Mouse (Mus musculus): ENCODE results near the gene Pga5.
A peak's percentile ranks its signal among the peaks of the same experiment; 100 is the strongest.

Gene Pga5

DNA sequence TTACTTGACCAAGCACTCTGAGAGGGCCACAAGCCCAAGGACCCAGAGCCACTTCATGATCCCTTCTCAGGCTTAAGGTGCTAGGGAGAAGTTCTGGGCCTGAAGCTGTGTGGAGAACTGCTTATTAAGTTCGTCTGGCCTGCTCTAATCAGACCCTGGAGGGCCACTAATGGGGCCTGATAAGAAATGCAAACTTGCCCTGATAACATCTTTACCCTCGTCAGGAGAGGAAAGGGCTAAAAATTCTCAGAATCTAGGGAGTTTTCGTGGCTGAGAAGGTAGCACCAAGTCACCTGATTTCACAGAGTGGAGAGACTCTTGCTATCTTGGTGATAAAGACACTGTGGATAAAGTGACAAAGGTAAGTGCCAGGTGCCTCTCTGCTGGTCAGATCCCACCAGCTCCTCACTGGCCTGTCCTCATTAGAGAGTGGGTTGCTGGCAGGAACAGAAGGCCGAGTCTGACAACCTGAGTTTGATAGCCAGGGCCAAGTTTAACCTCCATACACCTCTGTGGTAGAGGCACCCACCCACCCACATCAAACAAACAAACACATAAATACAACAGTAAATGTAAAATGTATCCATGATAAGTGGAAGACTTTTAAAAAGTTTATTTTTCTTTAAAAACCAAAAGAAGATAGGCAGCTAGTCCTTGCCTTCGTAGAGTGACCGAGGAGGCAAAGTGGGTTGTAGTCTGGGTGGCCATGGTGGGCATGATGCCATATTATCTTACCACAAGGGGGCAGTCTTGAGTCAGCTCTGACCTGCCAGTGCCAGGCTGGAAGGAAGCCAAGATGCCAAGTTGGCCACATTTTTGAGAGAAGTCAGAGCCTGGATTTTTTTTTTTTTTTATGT, at the start of gene Pga5:
Gene Pga5 (minus strand): TSS at position 157 of the 857 bp plus-strand sequence.
- peak; percentile 37 to 74 for DNase-seq (ENCODE audit: low spot score in 2 of 2)

DNA sequence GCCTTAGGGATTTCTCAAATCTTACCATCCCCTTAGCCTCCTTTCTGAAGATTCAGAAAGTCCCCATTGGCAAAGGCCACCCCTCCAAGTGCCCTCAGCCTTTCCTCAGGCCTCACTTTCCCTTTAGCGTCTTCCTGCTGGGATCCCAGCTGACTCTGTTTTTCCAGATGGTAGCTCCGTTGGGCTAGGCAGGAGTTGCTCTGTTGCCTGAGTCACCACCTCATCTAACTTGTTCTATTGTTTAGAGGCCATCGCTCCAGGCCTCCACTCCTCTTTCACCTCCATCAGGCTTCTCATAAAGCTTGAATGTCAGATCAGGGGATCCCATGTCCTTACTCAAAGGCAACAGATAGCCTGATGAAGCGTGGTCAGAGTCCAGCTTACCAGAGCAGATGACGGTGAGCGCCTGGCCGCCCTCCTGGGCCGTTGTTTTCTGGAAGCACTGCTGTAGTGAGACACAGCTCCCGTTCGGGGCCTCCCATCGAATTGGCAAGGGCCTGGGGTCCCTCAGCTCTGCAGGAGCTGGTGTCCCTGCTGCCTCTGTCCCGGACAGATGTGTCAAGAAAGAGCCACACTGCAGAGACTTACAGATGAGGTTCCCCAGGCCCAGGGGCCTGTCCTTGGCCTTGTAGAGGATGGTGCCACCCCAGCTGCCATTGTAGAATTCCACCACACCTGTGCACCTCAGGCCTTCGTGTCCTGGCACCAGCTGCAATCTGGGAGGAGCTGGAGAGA, 46.9 kb upstream of the Pga5 start:
- no peak for DNase-seq (ENCODE audit: low spot score in 2 of 2)

DNA sequence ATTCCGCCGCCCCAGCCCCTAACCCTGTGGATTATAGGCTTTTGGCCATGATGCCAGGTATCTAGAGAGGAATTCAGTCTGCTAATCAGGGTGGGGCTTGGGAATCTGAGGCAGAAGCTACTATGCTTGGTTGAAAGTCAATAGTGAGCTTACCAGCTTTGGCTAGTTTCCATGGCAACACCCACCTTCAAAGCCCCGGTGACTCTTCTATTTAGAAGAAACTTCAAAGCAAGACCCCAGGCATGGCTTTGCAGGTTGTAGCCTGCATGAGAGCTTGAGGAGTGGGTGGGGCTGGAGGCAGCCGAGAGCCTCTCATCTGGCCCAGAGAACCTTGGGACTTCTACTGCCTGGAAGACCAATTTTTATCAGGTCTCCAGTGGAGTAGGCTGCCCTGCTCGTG, 45.8 kb upstream of the Pga5 start:
- no peak for DNase-seq (ENCODE audit: low spot score in 2 of 2)

DNA sequence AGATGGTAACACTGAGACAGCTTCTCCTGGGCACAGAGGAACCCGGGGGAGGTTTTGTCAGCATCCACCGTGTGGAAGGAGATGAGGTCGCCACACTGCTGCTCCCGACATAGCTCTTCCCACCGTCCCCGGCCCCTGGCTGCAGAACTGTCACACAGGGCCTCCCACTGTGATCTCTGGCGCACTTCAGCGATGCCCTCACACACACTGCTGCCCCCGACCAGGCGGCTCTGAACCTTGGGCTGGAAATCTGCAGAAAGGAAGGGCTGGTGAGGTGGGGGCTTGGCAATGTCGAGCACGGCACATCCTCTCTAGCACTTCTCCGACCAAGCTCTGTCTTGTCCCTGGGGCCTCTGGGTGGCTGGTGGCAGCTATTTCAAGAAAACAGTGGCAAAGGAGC, 45.2 kb upstream of the Pga5 start:
- DNase-seq (ENCODE audit: low spot score in 2 of 2): no peak

DNA sequence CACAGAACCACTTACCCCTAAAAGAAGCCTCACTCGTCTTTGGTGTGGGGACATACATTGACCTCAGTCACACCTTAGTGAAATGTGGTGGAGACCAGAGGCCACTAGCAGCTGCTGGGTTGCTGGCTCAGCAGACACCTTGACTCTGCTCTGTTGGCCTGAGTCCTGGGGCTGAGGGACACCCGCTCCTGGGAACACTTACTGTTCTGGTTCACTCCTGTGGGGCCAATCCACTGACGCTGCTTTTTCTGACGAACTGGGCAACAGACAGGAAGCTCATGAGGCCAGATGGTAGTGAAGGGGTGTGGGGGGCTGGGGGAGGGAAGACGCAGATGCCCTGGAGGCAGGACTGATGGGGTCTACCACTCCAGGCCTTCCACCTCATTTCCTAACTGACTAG, 43.2 kb upstream of the Pga5 start:
- DNase-seq (ENCODE audit: low spot score in 2 of 2): no peak

DNA sequence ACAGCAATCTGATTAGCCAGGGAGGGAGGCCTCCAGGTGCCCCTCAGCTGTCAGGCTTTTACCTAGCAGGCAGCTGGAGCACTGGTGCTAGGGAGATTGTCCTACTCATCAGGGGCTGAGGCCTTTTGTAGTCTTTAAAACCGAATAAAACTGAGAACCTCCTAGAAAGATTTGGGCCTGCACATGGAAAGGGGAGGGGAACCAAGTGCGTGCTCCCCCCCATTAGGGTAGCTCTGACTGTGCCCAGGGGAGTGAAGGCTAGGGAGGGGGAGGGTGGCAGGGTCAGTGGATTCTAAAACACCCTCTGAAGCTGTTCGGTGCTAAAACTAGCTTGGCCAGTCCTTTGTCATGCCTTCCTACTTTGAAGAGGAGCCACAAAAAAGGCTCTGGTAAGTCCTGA, 42.7 kb upstream of the Pga5 start:
- no peak for DNase-seq (ENCODE audit: low spot score in 2 of 2)

DNA sequence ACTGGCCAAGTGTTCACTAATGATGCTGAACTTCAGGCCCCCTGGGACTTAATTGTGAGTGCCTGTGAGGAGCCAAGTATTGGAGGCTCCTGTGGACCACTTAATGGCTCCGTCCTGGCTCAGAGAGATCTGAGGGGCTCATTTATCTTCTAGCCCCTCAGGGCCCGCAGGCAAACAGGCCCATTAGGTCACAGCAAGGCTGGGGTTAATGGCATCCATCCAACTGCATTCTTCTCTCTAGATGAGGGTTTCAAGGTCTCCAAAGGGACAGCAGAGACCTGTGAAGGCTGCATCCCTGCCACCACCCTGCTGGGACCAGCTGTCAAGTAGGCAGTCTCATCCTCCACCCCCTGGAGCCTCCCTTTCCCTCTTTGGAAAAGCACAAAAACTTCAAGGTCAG, 41.9 kb upstream of the Pga5 start:
- DNase-seq (ENCODE audit: low spot score in 2 of 2): no peak

DNA sequence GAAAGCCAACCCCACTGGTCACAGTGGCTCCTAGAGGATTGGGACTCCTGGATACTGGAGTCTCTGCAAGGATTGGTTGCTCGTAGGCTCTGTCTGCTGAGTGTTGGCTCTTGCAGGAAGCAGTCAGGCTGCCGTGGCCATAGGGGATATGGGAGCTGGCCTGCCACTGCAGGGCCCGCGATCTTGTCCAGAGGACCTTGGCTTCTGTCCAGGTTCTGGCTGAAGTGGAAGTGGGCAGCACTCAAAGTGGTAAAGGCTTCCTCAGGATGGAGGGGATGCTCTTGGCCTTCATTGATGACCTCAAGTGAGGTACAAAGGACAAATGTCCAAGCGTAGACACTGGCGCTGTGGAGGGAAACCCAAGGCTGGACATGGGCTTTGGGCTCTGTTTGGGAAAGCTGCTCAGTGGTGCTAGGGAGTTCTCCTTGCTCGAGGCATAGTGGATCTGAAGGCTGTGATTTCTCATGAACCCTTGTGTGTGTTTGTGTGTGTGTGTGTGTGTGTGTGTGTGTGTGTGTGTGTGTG, 40.4 kb upstream of the Pga5 start:
- DNase-seq (ENCODE audit: low spot score in 2 of 2): no peak

DNA sequence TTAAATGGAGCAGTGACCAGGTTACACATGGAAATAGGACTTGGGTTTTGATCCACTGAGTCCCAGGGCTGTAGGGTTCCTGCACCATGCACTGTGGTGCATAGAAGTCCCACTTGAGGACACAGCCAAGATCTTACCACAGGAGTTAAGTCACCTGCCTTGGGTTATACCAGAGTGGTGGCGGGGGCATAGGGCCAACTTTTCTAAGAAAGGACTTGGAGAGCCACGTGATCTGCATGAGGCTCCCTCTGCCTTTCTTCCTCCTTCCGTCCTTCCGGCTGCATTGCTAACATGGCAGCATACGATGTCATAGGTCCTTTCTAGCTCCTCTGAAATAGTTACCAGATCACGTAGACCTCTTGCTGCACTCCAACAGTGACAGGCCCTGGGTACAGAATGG, 37.6 kb upstream of the Pga5 start:
- no peak for DNase-seq (ENCODE audit: low spot score in 2 of 2)

DNA sequence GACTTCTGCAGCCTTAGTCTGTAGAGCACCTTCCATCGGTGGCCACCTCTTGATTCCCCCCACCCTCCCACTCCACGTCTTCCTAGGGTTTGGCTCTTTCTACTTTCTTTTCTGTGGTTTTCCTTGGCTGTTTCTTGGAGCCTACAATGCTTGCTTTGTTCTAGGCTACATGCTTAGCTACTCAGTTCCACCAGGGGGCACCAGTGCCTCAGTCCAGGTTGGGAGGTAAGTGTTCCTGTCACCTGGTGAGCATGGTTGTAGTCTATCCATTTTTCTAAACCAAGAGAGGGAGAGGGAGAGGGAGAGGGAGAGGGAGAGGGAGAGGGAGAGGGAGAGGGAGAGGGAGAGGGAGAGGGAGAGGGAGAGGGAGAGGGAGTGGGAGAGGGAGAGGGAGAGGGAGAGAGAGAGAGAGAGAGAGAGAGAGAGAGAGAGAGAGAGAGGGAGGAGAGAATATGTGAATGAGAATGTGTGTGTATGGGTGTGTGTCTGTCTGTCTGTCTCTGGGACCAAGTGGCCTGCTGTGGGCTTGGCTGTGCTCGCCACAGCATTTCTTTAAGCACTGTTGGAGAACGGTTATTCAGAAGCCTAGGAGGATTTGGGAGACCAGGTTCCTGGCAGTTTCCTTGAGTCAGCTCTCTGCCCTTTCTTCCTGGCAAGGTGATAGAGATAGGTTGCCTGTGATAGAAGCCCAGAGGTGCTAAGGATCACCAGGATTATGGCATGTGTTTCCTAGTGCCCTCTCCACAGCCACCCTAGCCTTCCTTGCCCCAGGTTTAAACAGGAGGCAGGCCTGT, 37.0 kb upstream of the Pga5 start:
- DNase-seq (ENCODE audit: low spot score in 2 of 2): peak; percentile 40 to 69

DNA sequence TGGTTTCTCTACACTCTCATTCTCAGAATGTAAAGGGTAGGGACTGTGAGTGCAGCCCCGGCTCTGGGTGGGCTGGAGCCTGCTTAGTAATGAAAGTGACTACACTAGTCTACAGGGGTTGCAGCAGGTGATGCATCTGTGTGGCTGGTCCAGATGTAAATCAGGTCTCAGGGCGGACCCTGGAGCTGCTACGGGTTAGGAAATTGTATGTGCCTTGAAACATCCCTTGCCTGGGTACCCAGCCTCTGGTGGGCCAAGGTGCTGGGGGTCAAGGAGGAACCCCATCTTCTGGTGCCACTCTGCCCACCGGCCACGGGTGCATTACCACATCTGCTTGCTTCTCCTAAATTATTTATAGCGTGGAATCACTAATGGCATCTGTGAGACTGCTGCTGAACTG, 36.3 kb upstream of the Pga5 start:
- no peak for DNase-seq (ENCODE audit: low spot score in 2 of 2)

DNA sequence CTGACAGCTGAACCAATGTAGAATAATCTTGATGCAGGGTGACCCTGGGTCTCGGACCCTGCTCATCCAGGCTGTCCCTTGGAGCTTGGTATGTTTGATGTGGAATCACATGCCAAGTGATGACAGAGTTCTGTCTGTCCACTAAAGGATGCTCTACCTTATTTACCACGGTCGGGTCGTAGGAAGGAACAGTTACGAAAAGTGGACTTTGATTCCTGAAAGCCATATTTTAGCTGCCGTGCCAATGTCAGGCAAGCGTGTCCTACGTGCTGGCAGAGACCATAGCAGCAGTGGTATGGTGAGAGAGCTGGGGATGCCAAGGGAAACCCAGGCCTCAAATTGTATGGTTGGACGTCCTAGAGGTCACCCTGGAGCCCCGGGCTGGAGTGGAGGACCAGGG, 35.7 kb upstream of the Pga5 start:
- no peak for DNase-seq (ENCODE audit: low spot score in 2 of 2)

DNA sequence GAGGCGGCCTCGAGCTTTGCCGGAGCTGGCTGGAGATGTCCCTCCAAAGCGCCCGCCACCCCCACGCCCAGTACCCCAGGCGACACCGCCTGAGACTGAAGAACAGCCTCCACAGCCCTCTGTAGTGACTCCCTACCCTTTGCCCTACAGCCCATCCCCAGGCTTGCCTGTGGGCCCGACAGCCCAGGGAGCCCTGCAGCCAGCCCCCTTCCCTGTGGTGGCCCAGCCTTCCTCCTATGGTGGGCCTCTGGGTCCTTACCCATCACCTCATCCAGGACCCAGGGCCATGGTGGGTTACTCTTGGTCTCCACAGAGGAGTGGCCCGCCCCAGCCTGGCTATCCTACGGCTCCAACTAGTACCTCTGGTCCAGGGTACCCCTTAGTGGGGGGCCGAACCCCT, 34.8 kb upstream of the Pga5 start:
- no peak for DNase-seq (ENCODE audit: low spot score in 2 of 2)

DNA sequence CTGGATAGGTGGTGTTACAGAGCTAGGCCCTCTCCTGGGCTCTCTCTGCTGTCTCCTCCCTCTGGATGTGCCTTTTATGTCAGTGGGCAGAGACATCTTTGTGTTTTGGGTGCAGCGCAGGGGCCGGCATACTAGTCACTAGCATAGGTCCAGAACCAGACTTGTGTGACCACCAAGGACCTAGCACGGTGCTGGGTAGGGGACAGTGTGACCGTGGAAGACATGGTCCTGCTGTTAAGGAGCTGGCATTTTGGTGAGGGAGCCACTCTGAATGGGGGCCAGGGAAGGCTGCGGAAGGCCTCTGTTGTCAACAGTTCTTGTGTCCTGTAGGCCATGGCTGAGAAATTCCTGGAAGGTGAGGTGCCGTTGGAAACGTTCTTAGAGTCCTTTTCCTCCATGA, 34.3 kb upstream of the Pga5 start:
- no peak for DNase-seq (ENCODE audit: low spot score in 2 of 2)

DNA sequence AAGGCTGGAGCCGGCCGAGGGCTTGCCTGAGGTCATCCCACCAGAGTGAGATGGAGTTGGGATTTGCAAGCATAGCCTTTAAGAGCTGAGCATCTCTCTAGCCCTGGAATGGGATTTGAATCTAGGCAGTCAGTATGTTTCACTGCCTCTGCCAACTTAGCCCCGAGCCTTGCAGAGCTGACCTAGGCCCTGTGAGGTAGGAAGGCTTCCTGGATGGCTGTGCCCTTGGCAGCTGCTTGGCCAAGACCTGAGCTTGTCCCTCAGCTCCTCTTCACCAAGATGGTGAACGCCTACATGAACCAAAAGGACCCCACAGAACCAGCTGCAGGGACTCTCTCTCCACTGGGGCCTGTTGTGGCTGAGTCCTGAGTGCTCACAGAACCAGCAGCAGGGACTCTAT, 32.9 kb upstream of the Pga5 start:
- no peak for DNase-seq (ENCODE audit: low spot score in 2 of 2)

DNA sequence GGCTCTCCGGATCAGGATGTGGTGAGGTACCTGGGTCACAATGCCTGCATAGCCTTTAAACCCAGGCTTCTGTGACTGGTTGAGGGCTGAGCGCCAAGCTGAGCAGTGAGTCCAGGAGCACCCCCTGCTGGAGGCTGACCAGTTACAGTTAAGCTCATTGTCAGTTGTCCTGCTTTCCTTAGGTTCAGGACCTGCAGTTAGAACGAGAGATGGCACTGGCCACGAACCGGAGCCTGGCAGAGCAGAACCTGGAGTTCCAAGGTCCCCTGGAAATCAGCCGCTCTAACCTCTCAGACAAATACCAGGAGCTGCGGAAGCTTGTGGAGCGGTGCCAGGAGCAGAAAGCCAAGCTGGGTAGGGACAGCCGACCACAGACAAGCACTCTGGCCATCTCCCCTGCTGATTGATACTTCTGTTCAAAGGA, 32.2 kb upstream of the Pga5 start:
- peak; percentile 37 to 49 for DNase-seq (ENCODE audit: low spot score in 2 of 2)

DNA sequence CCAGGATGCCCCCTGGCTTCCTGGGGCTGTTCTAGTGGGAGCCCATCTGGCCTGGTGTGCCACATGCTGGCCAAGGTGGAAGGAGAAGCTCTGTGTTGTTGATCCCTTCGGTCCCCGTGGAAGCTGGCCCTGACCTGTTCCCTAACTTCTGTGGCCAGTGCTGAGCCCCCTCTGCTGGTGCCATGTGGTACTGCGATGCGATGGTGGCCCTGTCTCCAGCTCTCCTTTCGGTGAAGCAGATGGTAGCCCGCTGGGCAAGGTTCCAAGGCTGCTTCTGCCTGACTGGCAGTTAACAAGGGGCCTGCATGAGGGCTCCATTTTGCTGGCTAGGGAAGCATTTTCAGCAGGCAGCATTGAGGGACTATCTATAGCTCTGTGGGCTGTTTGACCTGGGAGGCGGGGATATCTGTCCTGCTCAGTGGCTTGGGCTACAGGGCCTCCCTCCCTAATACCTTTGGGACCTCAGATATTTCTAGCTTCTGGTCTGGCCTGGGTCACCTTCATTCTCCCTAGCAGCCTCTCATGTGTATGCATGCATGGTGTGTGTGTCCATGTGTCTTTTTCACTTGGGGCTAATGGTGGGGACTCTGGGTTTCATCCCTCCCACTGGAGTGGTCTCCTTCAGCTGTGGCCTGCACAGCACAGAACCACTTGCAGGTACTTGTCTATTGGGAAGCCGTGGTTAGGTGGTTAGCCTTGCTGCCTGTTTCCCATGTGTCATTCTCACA, 31.7 kb upstream of the Pga5 start:
- peak; percentile 84 to 90 for DNase-seq (ENCODE audit: low spot score in 2 of 2)

DNA sequence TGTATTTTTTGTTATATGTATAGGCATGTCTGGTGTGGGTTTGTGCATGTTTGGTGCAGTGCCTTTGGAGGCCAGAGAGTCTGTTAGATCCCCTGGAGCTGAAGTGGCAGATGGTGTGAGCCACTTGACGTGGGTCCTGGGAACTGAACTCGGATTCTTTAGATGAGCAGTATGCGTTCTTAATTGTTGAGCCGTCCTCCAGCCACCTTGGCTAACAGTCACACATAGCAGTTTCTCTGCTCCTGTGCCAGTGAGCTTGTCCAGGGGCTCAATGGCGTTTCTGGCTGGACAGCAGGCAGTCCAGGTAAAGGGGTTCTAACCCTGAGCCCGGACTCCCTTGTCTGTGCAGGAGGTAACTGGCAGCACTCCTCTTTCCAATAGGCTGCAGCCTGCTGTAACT, 31.0 kb upstream of the Pga5 start:
- no peak for DNase-seq (ENCODE audit: low spot score in 2 of 2)

DNA sequence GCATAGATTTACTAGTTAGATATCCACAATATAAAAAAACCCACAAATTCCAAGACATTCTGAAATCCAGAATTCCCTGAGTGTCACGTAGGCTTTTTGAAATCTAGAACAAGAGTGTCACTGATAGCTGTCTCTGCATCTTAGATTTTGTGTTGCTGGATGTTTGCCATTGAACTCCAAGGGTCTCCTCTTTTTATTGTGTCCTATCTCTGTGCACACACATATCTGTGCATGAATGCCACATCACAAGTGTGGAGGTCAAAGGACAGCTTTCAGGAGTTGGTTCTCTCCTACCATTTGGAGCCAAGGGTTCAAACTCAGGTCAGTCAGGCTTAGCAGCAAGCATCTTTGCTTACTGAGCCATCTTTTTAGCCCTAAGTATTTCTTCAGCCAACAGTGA, 30.0 kb upstream of the Pga5 start:
- no peak for DNase-seq (ENCODE audit: low spot score in 2 of 2)

DNA sequence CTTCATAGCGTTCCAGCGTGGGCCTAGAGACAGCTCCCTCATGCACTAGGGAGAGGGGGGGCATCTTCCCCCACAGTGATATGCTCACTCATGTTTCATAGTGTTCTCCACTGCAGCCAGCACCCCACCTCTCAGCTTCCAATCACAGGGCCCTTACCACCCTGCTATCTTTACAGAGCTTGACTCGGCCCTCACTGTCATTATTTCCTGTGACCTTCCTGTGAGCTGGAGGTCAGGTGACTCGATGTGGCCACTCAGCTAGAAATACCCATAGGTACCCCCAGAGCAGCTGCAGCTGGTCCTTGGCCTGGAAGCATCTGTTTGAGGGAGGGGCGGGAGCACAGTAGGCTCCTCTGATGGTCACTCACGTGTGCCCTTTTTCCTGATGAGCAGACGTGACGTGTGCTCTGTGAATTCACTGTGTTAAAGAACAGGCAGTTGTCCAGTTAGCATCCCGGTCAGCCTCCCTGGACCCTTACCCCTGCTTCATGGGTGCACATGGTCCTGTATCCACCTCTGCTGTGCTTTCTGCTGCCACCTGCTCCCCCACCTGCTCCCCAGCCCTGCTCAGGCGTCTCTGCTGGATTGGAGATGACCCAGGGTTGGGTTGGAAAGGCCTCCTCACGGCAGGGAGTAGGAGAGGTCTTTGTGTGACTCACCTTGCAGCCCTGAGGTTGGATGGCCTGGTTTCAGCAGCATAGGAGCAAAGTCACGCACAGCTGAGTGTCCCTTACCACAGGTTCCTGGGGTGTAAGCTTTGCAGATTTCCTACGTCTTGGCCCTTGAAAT, 29.4 kb upstream of the Pga5 start:
- no peak for DNase-seq (ENCODE audit: low spot score in 2 of 2)

DNA sequence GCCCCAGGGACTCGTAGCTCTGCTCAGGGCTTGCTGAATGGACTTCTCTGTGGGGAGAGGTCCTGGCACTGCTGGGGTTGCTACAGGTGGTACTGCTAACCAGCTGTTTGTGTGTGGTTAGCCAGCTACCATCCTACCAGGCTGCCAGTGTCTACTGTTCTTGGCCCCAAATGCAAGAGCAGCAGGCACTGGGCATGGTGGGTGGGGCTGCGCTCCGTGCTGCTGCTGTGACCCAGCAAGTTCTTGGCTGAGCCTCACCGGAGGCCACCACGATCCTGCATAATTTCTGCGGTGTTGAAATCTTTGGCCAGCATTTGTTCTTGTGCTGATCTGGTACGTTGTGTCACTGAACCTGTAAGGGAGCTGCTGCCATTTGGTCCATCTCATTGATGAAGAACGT, 25.6 kb upstream of the Pga5 start:
- no peak for DNase-seq (ENCODE audit: low spot score in 2 of 2)

All from spleen, postnatal 14 days (tissue).